Mouse (Mus musculus) left cerebral cortex, adult 2 months (tissue): ENCODE measurements at regions not wholly inside any gene's neighbourhood (a gene's known extent, or its start where the extent isn't known, plus 50 kb on each side); places are given as distances from the start of the nearest gene placed in this dataset.

ENCODE experiments used
- DNase-seq, 2 experiments: peaks; one replicate each; pipeline ENCODE4 v3.0.0; 2021 to 2022; ENCODE audit warnings: low spot score in 2 of 2, mixed read lengths in 1 of 2; ENCODE audit errors: extremely low spot score in 1 of 2
- H3K27ac ChIP-seq: fragments of 200-600 bp; 2 replicates; pipeline ENCODE4 v1.8.1; 2022
- H3K4me3 ChIP-seq: fragments of 200-600 bp; 2 replicates; pipeline ENCODE4 v1.8.1; 2022
- CTCF ChIP-seq: fragments of 200-600 bp; IDR thresholded peaks from 2 replicates; pipeline ENCODE4 v1.8.1; 2022; ENCODE audit warnings: antibody characterized with exemption, mild to moderate bottlenecking, moderate library complexity
- intact Hi-C: fragments of 180-260 bp; cut with DNase I; formaldehyde crosslinking; loops from one replicate; pipeline ENCODE4 v1.15.1; 2025

DNA sequence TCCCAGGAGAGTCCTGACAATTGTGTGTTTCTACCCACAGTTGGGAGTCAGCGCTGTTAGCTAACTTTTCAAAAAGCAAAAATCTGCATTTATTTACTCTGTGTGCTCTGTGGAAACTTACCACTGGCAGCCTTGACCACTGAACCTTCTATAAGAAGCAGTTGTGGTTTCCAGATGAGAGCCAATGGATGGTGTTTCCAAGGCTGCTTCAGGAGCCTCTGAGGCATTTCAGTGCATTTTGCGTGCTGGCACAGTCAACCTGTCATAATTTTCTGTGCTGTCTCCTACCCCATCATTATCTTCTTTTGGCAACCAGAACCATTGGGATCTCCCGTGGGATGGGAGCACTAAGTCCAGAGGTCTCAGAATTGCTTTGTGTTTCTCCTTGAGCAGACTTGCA, 60.3 kb downstream of the 4930544G11Rik start:
- intact Hi-C loops = no loop called here
- no peak for TF ChIP-seq CTCF
- no peak overlapping the region for H3K27ac ChIP-seq
- H3K4me3 ChIP-seq = no peak overlapping the region
- DNase-seq = no peak

DNA sequence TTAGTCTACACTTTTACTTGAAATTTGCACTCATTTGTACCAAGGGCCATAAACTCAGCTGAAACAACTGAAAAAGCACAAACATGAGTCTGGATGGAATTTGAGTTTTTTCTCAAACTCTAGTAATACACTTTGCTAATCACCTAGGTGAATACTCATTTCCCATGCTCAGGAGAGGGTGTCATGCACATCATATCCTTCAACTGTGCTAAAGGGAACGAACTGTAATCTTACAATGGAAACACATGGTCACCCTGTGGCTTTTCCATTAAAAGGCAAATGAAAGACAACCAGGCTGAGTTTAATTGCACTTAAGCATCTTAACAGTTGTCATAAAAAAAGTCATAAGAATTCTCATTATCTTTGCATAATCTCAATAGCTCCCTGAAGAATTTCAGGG, 71.1 kb downstream of the 4930544G11Rik start:
- no peak for TF ChIP-seq CTCF
- Histone ChIP-seq H3K27ac (no peak overlapping the region), H3K4me3 (no peak overlapping the region)
- no peak for DNase-seq
- intact Hi-C loops = no loop called here

DNA sequence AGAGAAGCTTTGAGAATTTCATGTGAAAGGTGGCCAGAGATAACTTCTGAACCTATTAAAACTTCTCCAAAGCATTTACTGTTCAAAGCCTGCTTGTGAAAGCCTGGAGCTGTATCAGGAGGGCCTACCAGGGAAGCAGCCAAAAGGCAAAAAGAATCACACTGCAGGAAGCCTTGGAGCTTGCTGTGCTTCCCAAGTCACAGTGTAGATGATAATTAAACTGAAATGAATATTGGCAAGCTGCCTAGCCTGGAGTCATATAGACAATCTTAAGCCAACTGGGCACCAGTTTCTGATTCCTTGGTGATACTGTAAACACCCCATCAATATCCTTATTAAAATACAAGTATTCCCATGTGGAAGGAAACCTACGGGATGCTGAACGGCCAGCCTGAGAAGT, 84.4 kb downstream of the 4930544G11Rik start:
- Histone ChIP-seq H3K4me3 (no peak overlapping the region), H3K27ac (no peak overlapping the region)
- DNase-seq = no peak
- no peak for TF ChIP-seq CTCF
- intact Hi-C loops = no loop called here

DNA sequence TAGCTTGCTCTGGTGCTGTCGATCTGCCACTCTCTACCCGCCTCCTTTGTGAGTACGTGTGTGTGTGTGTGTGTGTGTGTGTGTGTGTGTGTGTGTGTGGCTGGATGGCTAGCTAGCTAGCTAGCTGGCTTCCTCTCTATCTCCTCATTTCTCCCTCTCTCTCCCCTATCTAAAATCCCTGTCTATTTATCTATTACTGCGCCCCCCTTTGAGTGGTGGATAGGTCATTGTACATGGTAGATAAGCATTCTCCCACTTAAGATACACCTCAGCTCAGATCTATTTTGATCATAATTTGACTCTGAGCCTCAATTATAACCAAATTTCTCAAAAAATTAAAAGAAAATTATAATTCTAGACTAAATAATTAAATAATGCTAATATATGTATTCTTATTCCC, 99.4 kb downstream of the 4930544G11Rik start:
- DNase-seq = no peak
- Histone ChIP-seq H3K4me3 (no peak overlapping the region), H3K27ac (no peak overlapping the region)
- no peak for TF ChIP-seq CTCF
- intact Hi-C loops = no loop called here

DNA sequence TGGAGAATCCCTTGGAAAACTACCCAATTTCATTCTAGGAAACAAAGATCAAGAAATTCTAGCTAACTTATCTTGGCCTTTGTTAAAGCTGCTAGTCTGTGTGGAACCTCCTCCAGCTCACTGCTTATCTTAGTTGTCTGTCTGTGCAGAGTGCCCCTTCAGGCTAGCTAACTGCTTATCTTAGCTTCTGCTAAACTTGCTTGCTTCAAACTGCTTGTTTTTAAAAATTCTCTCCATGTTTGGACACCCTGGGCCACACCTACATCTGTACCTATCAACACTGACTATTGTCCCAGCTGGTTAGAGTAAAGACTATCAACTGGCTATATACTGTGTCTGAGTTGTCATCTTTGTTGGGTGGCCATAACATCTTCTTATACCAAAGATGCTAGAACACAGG, 100.0 kb downstream of the 4930544G11Rik start:
- H3K27ac ChIP-seq = no peak overlapping the region
- no peak for TF ChIP-seq CTCF
- intact Hi-C loops = no loop called here
- no peak overlapping the region for H3K4me3 ChIP-seq
- DNase-seq = no peak

DNA sequence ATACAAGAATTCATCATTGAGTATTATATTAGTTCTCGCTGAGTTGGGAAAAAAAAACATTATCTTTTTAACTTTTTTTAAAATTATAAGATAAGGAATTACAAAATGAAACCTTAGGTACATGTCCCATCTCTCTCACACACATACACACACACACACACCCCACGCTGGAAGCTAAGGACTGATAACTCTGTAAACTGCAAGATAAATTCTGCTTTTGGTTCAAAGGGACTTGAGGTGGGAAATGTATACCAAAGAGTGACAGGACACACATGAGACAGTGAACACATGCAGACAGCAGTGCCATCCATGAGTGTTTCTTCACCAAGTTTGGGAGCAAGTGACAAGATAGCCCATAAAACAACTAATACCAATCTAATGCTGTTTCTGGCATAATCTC, 100.8 kb downstream of the 4930544G11Rik start:
- DNase-seq = no peak
- intact Hi-C loops = no loop called here
- no peak for TF ChIP-seq CTCF
- Histone ChIP-seq H3K4me3 (no peak overlapping the region), H3K27ac (no peak overlapping the region)

DNA sequence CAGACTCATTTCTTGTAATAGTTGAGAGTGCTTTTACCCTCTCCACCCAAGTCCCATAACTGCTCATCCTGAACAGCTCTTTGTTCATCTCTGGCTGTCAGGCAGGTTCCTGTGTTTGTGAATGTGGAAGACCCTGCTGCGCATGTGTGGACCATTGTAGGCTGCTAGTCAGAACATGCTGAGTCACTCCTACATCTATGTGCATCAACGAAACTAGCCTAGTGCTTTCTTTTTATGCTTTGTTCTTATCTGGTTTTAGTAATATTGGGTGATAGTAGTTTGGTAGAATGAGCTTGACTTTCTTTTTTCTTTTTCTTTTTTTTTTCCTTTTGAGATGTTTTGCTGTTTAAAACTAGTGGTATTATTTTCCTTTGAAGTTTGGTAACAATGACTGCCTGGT, 116.5 kb downstream of the 4930544G11Rik start:
- no peak overlapping the region for H3K4me3 ChIP-seq
- intact Hi-C loops = no loop called here
- DNase-seq = no peak
- no peak for TF ChIP-seq CTCF
- no peak overlapping the region for H3K27ac ChIP-seq

DNA sequence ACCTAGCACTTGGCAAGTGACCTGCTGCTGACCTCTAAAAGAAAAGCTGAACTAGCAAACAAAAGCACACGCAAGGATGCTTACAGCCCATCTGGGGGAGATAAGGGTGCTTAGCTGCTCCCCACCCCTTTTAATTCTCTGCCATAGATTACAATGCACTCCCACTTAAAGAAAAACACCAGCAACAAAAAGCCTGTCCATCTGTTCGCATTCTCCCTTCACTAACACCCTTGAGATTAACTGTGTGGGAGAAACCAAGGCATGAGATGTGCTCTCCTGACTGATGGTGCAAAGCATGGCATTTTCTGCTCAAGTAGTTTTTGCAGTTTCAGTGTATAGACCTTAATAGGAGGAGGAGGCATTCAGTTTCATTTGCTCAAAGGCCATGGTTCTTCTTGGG, 125.0 kb downstream of the 4930544G11Rik start:
- intact Hi-C loops = no loop called here
- Histone ChIP-seq H3K27ac (no peak overlapping the region), H3K4me3 (no peak overlapping the region)
- DNase-seq = no peak
- no peak for TF ChIP-seq CTCF

DNA sequence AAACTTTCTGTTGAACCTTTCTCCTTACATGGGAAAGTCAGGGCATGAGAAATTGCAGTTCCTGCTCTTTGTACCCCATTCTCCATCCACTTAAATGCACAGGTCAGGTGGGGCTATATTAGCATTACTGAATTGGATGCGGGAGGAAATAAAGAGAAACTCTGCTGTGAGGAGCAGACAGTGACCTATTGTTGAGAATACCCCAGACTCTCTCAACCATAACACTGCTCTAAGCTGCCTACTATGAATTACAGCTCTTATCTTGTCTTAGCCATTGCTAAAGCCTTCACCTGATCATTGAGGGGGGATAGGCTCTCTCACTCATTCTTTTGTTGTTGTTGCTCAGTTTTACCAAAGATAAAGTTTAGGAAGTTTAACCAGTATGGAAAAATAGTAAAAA, 126.4 kb downstream of the 4930544G11Rik start:
- intact Hi-C loops = no loop called here
- no peak for TF ChIP-seq CTCF

DNA sequence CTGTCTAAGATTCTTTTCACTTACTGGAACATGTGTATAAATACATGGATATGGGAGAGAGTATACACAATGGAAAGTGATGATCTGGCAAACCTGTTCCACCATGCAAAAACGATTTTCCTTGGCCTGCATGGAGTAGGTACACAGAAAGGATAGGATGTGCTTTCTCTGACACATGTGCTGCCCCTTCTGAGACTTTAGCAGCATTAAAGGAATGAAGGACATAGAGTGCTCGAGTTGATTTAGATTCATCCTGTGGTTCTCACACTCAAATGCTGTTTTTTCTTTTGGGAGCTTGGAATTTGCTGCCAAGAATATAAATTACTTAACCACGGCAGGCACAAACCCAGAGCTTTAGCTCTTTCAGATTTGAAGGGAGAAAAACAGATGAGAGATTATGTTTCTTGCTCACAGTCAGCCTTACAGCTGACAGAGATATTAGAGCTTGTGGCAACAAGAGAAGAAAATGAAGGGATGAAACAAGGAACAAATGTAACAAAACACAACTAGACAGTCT, 149.2 kb downstream of the 4930544G11Rik start:
- Histone ChIP-seq H3K4me3 (no peak overlapping the region), H3K27ac (no peak overlapping the region; the same call in 1 of the 2 replicates)
- DNase-seq = no peak
- no peak for TF ChIP-seq CTCF
- intact Hi-C loops = no loop called here

More for the DNA sequence above, 126.4 kb downstream of the 4930544G11Rik start:
- DNase-seq = no peak
- no peak overlapping the region for H3K27ac ChIP-seq
- H3K4me3 ChIP-seq = no peak overlapping the region

DNA sequence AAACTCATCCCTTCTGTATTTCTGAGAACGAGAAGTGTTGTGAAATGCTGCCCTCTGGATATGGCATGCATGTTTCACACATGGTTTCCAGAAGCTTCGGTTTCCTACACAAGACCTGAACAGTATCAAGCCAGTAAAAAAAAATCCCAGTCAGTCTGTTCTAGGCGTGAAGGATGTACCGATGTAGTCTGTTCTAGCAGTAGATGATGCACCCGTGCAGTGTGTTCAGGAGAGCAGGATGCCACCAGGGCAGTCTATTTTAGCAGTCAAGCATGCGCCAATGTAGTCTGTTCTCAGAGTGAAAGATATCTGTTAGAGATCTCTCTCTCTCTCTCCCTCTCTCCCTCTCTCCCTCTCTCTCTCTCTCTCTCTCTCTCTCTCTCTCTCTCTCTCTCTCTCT, 162.0 kb downstream of the 4930544G11Rik start:
- Histone ChIP-seq H3K27ac (no peak overlapping the region), H3K4me3 (no peak overlapping the region)
- no peak for DNase-seq
- no peak for TF ChIP-seq CTCF
- intact Hi-C loops = no loop called here

DNA sequence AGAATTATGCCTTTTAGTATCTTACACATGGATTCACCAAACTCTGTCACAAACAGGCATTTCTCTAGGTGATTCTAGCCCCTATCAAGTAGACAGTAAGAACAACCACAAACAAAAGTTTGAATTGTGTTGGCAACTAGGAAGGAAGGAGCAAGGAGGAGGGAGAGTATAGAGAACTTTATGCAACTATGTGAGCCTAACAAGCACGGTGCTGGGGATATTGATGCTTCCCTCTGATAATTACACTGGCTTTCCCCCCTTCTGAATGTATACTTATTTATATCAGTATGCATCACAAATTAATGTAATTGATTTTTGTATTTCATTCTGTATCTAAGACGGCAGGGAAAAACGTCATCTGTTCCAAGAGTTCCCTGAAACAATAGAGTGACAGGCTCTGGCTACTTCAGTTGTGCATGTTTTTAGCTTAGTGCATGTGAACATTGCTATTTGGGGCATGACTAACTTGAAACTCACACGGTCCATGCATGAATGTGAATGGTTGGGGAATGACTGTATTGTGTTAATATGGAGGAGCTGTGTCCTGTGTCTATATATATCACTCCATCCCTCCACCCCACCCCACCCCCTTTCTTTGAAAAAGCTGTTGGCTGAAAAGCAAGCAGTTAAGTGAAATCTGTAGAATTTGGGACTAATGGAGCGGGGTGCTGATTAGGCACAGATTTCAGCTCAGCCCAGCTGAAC, 169.2 kb downstream of the 4930544G11Rik start:
- Histone ChIP-seq H3K4me3 (no peak overlapping the region), H3K27ac (no peak overlapping the region)
- no peak for TF ChIP-seq CTCF
- DNase-seq = no peak
- intact Hi-C loops = no loop called here

DNA sequence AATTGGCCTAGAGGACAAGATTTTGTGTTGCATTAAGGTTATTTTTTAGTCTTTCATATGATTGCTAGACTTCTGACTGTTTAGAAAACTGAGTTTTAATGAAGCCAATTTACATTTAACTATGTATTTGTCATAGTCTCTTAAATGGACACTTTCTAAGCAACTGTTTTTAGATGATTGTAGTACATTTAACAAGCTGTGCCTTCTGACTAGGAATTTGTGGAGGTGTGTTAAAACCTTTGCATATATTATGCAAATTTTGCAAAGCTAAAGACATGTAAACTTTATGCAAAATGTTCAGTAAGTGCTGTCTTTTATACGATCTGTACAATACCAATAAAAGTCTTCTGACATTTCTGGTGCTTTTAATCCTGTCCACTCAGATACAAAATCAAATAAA, 171.9 kb downstream of the 4930544G11Rik start:
- TF ChIP-seq CTCF = no peak

More for the DNA sequence above, 171.9 kb downstream of the 4930544G11Rik start:
- H3K4me3 ChIP-seq = no peak overlapping the region
- intact Hi-C loops = no loop called here
- H3K27ac ChIP-seq = no peak overlapping the region
- no peak for DNase-seq
